Mouse (Mus musculus): ENCODE measurements at regions not wholly inside any gene's neighbourhood (a gene's known extent, or its start where the extent isn't known, plus 50 kb on each side); places are given as distances from the start of the nearest gene placed in this dataset.

DNA sequence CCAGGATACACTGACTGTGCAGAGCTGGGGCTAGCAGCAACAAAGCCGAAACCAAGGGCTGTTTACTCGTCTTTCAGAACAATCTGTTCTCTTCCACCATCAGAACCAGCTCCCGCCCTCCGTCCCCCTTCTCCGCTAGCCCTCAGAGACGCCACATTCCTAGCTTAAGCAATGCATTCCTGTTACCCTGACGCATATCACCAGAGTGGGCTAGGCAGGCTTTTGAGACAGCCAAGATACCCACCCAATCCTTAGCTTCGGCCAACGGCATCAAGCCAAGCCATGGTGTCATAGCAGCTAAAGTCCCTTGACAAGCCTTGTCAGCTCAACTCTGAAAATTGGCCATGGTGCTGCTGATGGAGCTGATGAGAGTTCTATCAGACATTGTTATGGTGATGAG, 319.1 kb downstream of the Tns1 start:
- Histone ChIP-seq H3K9me3 (replicated peaks; ENCODE audit: low read length) (no peaks in the 10 kb centered on the region), H3K27me3 (replicated peaks) (peaks cover 25% of the 10 kb centered on the region), H3K36me3 (replicated peaks in 1 of 2; ENCODE audit: control insufficient read depth in 1 of 2, insufficient read depth in 1 of 2, low read length in 1 of 2) (no peaks in the 10 kb centered on the region), H3K27ac (ENCODE audit: insufficient read depth, low read depth) (no peak overlapping the region), H3K79me2 (replicated peaks; ENCODE audit: control insufficient read depth, extremely low read depth, insufficient read depth, poor library complexity, severe bottlenecking) (no peaks in the 10 kb centered on the region), H3K4me3 (replicated peaks in 1 of 3; ENCODE audit: low read depth in 2 of 3, low read length in 2 of 3, poor library complexity in 1 of 3) (no peak overlapping the region), H3K4me2 (ENCODE audit: insufficient read depth, low read depth, poor library complexity, severe bottlenecking) (no peak overlapping the region), H3K4me1 (ENCODE audit: control insufficient read depth in 1 of 2, insufficient read depth in 2 of 2) (peaks cover 0 to 8% of the 10 kb centered on the region in 2 experiments; a peak in 2 of 4 replicates), H3K9ac (ENCODE audit: insufficient read depth, low read depth) (no peak overlapping the region)
- in situ Hi-C loops (cut with MboI; ENCODE audit: low pct_ligation_motif_present, low pct_unique_long_range_greater_than_20kb, low sequenced_read_pairs), result no loop called here
- dilution Hi-C loops (cut with MboI; ENCODE audit: extremely low pct_ligation_motif_present, extremely low pct_unique_long_range_greater_than_20kb, low sequenced_read_pairs), result no loop called here
- DNase-seq (ENCODE audit: extremely low read depth), result no peak
- TF ChIP-seq ZNF384 (IDR thresholded peaks at IDR 0.05; ENCODE audit: low read depth, low read length) (no peak), MXI1 (IDR thresholded peaks at IDR 0.05; ENCODE audit: low read depth, low read length) (no peak), CTCF (conservative IDR thresholded peaks at IDR 0.05 in 1 of 2, IDR thresholded peaks at IDR 0.05 in 1 of 2; ENCODE audit: low read depth in 2 of 2, low read length in 2 of 2) (no peak), PAX5 (IDR thresholded peaks at IDR 0.05; ENCODE audit: low read length) (no peak), RAD21 (IDR thresholded peaks at IDR 0.05; ENCODE audit: low read depth, low read length) (no peak), RCOR1 (conservative IDR thresholded peaks at IDR 0.05; ENCODE audit: low read depth, low read length) (no peak), NELFE (IDR thresholded peaks at IDR 0.05; ENCODE audit: low read depth, low read length) (no peak), MAX (IDR thresholded peaks at IDR 0.05; ENCODE audit: low read length) (no peak), MYC (IDR thresholded peaks at IDR 0.05; ENCODE audit: low read depth, low read length) (no peak), USF1 (IDR thresholded peaks at IDR 0.05; ENCODE audit: low read depth, low read length) (no peak), TCF12 (IDR thresholded peaks at IDR 0.05; ENCODE audit: low read depth, low read length) (no peak), MAFK (IDR thresholded peaks at IDR 0.05; ENCODE audit: insufficient replicate concordance, low read length) (no peak), POLR2AphosphoS2 (IDR thresholded peaks at IDR 0.05; ENCODE audit: low read depth, low read length) (no peak), GABPA (IDR thresholded peaks at IDR 0.05; ENCODE audit: insufficient replicate concordance, low read depth, low read length) (no peak)

- H3K79me2 ChIP-seq (replicated peaks; ENCODE audit: control insufficient read depth, extremely low read depth, insufficient read depth, poor library complexity, severe bottlenecking), result no peaks in the 10 kb centered on the region
- H3K27me3 ChIP-seq (replicated peaks), result peaks cover 16% of the 10 kb centered on the region
- DNase-seq (ENCODE audit: extremely low read depth), result no peak
- in situ Hi-C loops (cut with MboI; ENCODE audit: low pct_ligation_motif_present, low pct_unique_long_range_greater_than_20kb, low sequenced_read_pairs) (no loop called here), dilution Hi-C loops (cut with MboI; ENCODE audit: extremely low pct_ligation_motif_present, extremely low pct_unique_long_range_greater_than_20kb, low sequenced_read_pairs) (no loop called here)
- TF ChIP-seq RAD21 (IDR thresholded peaks at IDR 0.05; ENCODE audit: low read depth, low read length), result no peak
- TF ChIP-seq SIN3A (IDR thresholded peaks at IDR 0.05; ENCODE audit: low read length), result no peak
- TF ChIP-seq ZNF384 (IDR thresholded peaks at IDR 0.05; ENCODE audit: low read depth, low read length), result no peak
- no peak for TF ChIP-seq GABPA (IDR thresholded peaks at IDR 0.05; ENCODE audit: insufficient replicate concordance, low read depth, low read length)
- TF ChIP-seq BHLHE40 (IDR thresholded peaks at IDR 0.05; ENCODE audit: low read depth, low read length), result no peak
- TF ChIP-seq POLR2AphosphoS2 (IDR thresholded peaks at IDR 0.05; ENCODE audit: low read depth, low read length), result no peak
- no peak for TF ChIP-seq ETS1 (conservative IDR thresholded peaks at IDR 0.05; ENCODE audit: low read depth, low read length)
- TF ChIP-seq E2F4 (IDR thresholded peaks at IDR 0.05; ENCODE audit: insufficient replicate concordance, low read depth, low read length), result no peak
- TF ChIP-seq HCFC1 (IDR thresholded peaks at IDR 0.05; ENCODE audit: low read depth, low read length), result no peak
- no peak for TF ChIP-seq CHD2 (IDR thresholded peaks at IDR 0.05; ENCODE audit: low read length)
- no peak for TF ChIP-seq USF1 (IDR thresholded peaks at IDR 0.05; ENCODE audit: low read depth, low read length)
- TF ChIP-seq JUND (conservative IDR thresholded peaks at IDR 0.05; ENCODE audit: low read depth, low read length), result no peak
- no peak for TF ChIP-seq MEF2A (IDR thresholded peaks at IDR 0.05; ENCODE audit: borderline replicate concordance, low read depth, low read length)
- no peak for TF ChIP-seq MAZ (IDR thresholded peaks at IDR 0.05; ENCODE audit: low read depth, low read length)
- TF ChIP-seq ELF1 (IDR thresholded peaks at IDR 0.05; ENCODE audit: low read depth, low read length), result no peak
- TF ChIP-seq SMC3 (IDR thresholded peaks at IDR 0.05; ENCODE audit: low read depth, low read length), result no peak
- TF ChIP-seq MXI1 (IDR thresholded peaks at IDR 0.05; ENCODE audit: low read depth, low read length), result no peak
- no peak for TF ChIP-seq EP300 (IDR thresholded peaks at IDR 0.05; ENCODE audit: low read length)
- TF ChIP-seq ZC3H11A (IDR thresholded peaks at IDR 0.05; ENCODE audit: low read depth, low read length), result no peak
- H3K4me1 ChIP-seq (ENCODE audit: control insufficient read depth in 1 of 2, insufficient read depth in 2 of 2), result peaks cover 0 to 8% of the 10 kb centered on the region in 2 experiments; a peak in 2 of 4 replicates
- no peak overlapping the region for H3K4me2 ChIP-seq (ENCODE audit: insufficient read depth, low read depth, poor library complexity, severe bottlenecking)
- H3K27ac ChIP-seq (ENCODE audit: insufficient read depth, low read depth), result no peak overlapping the region
- no peak overlapping the region for H3K4me3 ChIP-seq (replicated peaks in 1 of 3; ENCODE audit: low read depth in 2 of 3, low read length in 2 of 3, poor library complexity in 1 of 3)
- H3K9ac ChIP-seq (ENCODE audit: insufficient read depth, low read depth), result no peak overlapping the region
- H3K9me3 ChIP-seq (replicated peaks; ENCODE audit: low read length), result no peaks in the 10 kb centered on the region
- H3K36me3 ChIP-seq (replicated peaks in 1 of 2; ENCODE audit: control insufficient read depth in 1 of 2, insufficient read depth in 1 of 2, low read length in 1 of 2), result no peaks in the 10 kb centered on the region
Measured at GRCm38 (mm10) chr1:73799996-73800395, 324.3 kb downstream of the Tns1 start.
